Mouse (Mus musculus): ENCODE measurements around the gene Mchr1. TPM values are rescaled to one million over a fixed set of nuclear protein-coding genes. Genes with fewer than 3 reads are reported as not detected.

The Mchr1 gene
- total and polyA plus RNA-seq, 3 experiments, result not detected

DNA sequence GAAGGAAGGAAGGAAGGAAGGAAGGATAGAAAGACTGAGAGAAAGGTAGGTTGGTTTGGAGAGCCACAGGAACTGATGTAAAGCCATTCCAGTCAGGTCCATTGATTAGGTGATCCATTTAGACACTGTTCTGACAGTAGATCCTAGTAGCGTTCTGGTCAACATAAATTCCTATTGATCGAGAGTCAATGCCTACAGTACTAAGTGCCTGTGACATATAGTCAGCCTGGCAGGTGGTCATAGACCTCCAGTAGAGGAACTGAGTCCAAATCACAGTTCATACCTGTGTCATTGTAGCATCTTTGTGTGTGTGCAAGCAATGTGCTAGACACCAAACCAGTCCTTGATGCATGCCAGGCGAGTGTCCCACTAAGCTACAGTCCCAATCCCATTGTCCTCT lies 7.0 kb upstream of the Mchr1 start:
- in situ Hi-C loops (cut with MboI; ENCODE audit: low pct_ligation_motif_present, low pct_unique_long_range_greater_than_20kb, low sequenced_read_pairs), result no loop called here
- Histone ChIP-seq H3K4me2 (ENCODE audit: insufficient read depth, low read depth, poor library complexity, severe bottlenecking) (no peak overlapping the region), H3K36me3 (replicated peaks in 1 of 2; ENCODE audit: control insufficient read depth in 1 of 2, insufficient read depth in 1 of 2, low read length in 1 of 2) (no peaks in the 10 kb centered on the region), H3K4me3 (replicated peaks in 1 of 3; ENCODE audit: low read depth in 2 of 3, low read length in 2 of 3, poor library complexity in 1 of 3) (no peak overlapping the region), H3K9ac (ENCODE audit: insufficient read depth, low read depth) (no peak overlapping the region), H3K4me1 (ENCODE audit: control insufficient read depth in 1 of 2, insufficient read depth in 2 of 2) (no peaks in the 10 kb centered on the region), H3K27me3 (replicated peaks) (peaks cover 4% of the 10 kb centered on the region), H3K9me3 (replicated peaks; ENCODE audit: low read length) (no peaks in the 10 kb centered on the region), H3K27ac (ENCODE audit: insufficient read depth, low read depth) (no peak overlapping the region), H3K79me2 (replicated peaks; ENCODE audit: control insufficient read depth, extremely low read depth, insufficient read depth, poor library complexity, severe bottlenecking) (no peaks in the 10 kb centered on the region)
- TF ChIP-seq TBP (conservative IDR thresholded peaks at IDR 0.05; ENCODE audit: low read depth, low read length), result no peak
- TF ChIP-seq E2F4 (IDR thresholded peaks at IDR 0.05; ENCODE audit: insufficient replicate concordance, low read depth, low read length), result no peak
- no peak for TF ChIP-seq GABPA (IDR thresholded peaks at IDR 0.05; ENCODE audit: insufficient replicate concordance, low read depth, low read length)
- no peak for TF ChIP-seq ZNF384 (IDR thresholded peaks at IDR 0.05; ENCODE audit: low read depth, low read length)
- TF ChIP-seq SIN3A (IDR thresholded peaks at IDR 0.05; ENCODE audit: low read length), result no peak
- no peak for TF ChIP-seq MEF2A (IDR thresholded peaks at IDR 0.05; ENCODE audit: borderline replicate concordance, low read depth, low read length)
- no peak for TF ChIP-seq SMC3 (IDR thresholded peaks at IDR 0.05; ENCODE audit: low read depth, low read length)
- no peak for TF ChIP-seq MAFK (IDR thresholded peaks at IDR 0.05; ENCODE audit: insufficient replicate concordance, low read length)
- no peak for TF ChIP-seq NELFE (IDR thresholded peaks at IDR 0.05; ENCODE audit: low read depth, low read length)
- TF ChIP-seq UBTF (IDR thresholded peaks at IDR 0.05; ENCODE audit: low read depth, low read length), result no peak
- TF ChIP-seq NRF1 (IDR thresholded peaks at IDR 0.05; ENCODE audit: low read depth, low read length), result no peak
- TF ChIP-seq JUND (conservative IDR thresholded peaks at IDR 0.05; ENCODE audit: low read depth, low read length), result no peak
- TF ChIP-seq IRF4 (IDR thresholded peaks at IDR 0.05; ENCODE audit: low read depth, low read length), result no peak
- TF ChIP-seq ZKSCAN1 (IDR thresholded peaks at IDR 0.05; ENCODE audit: borderline replicate concordance, low read depth, low read length), result no peak
- no peak for DNase-seq (ENCODE audit: extremely low read depth)
- dilution Hi-C loops (cut with MboI; ENCODE audit: extremely low pct_ligation_motif_present, extremely low pct_unique_long_range_greater_than_20kb, low sequenced_read_pairs), result no loop called here

GRCm38 (mm10) chr15:81229791-81230190 lies 5.5 kb upstream of the Mchr1 start:
- Histone ChIP-seq H3K9me3 (replicated peaks; ENCODE audit: low read length) (no peaks in the 10 kb centered on the region), H3K36me3 (replicated peaks in 1 of 2; ENCODE audit: control insufficient read depth in 1 of 2, insufficient read depth in 1 of 2, low read length in 1 of 2) (no peaks in the 10 kb centered on the region), H3K4me2 (ENCODE audit: insufficient read depth, low read depth, poor library complexity, severe bottlenecking) (no peak overlapping the region), H3K27ac (ENCODE audit: insufficient read depth, low read depth) (no peak overlapping the region), H3K4me1 (ENCODE audit: control insufficient read depth in 1 of 2, insufficient read depth in 2 of 2) (no peaks in the 10 kb centered on the region), H3K27me3 (replicated peaks) (peaks cover 8% of the 10 kb centered on the region), H3K9ac (ENCODE audit: insufficient read depth, low read depth) (no peak overlapping the region), H3K79me2 (replicated peaks; ENCODE audit: control insufficient read depth, extremely low read depth, insufficient read depth, poor library complexity, severe bottlenecking) (no peaks in the 10 kb centered on the region), H3K4me3 (replicated peaks in 1 of 3; ENCODE audit: low read depth in 2 of 3, low read length in 2 of 3, poor library complexity in 1 of 3) (no peak overlapping the region)
- dilution Hi-C loops (cut with MboI; ENCODE audit: extremely low pct_ligation_motif_present, extremely low pct_unique_long_range_greater_than_20kb, low sequenced_read_pairs) (no loop called here), in situ Hi-C loops (cut with MboI; ENCODE audit: low pct_ligation_motif_present, low pct_unique_long_range_greater_than_20kb, low sequenced_read_pairs) (no loop called here)
- no peak for DNase-seq (ENCODE audit: extremely low read depth)
- TF ChIP-seq MEF2A (IDR thresholded peaks at IDR 0.05; ENCODE audit: borderline replicate concordance, low read depth, low read length) (no peak), ZNF384 (IDR thresholded peaks at IDR 0.05; ENCODE audit: low read depth, low read length) (no peak), HCFC1 (IDR thresholded peaks at IDR 0.05; ENCODE audit: low read depth, low read length) (no peak), MXI1 (IDR thresholded peaks at IDR 0.05; ENCODE audit: low read depth, low read length) (no peak), RCOR1 (conservative IDR thresholded peaks at IDR 0.05; ENCODE audit: low read depth, low read length) (no peak), UBTF (IDR thresholded peaks at IDR 0.05; ENCODE audit: low read depth, low read length) (no peak), PAX5 (IDR thresholded peaks at IDR 0.05; ENCODE audit: low read length) (no peak), CHD2 (IDR thresholded peaks at IDR 0.05; ENCODE audit: low read length) (no peak), TCF12 (IDR thresholded peaks at IDR 0.05; ENCODE audit: low read depth, low read length) (no peak), CTCF (conservative IDR thresholded peaks at IDR 0.05 in 1 of 2, IDR thresholded peaks at IDR 0.05 in 1 of 2; ENCODE audit: low read depth in 2 of 2, low read length in 2 of 2) (no peak), POLR2AphosphoS2 (IDR thresholded peaks at IDR 0.05; ENCODE audit: low read depth, low read length) (no peak), JUND (conservative IDR thresholded peaks at IDR 0.05; ENCODE audit: low read depth, low read length) (no peak), TBP (conservative IDR thresholded peaks at IDR 0.05; ENCODE audit: low read depth, low read length) (no peak), MAZ (IDR thresholded peaks at IDR 0.05; ENCODE audit: low read depth, low read length) (no peak), SIN3A (IDR thresholded peaks at IDR 0.05; ENCODE audit: low read length) (no peak), USF1 (IDR thresholded peaks at IDR 0.05; ENCODE audit: low read depth, low read length) (no peak), NRF1 (IDR thresholded peaks at IDR 0.05; ENCODE audit: low read depth, low read length) (no peak), ZC3H11A (IDR thresholded peaks at IDR 0.05; ENCODE audit: low read depth, low read length) (no peak)

Data from CH12.LX (cell line).